Mouse (Mus musculus): ENCODE results near the gene Vrk1. TPM values are rescaled to one million over a fixed set of nuclear protein-coding genes. Genes with fewer than 3 reads are reported as not detected.
A peak's percentile ranks its signal among the peaks of the same experiment; 100 is the strongest.

Gene Vrk1
- total and polyA plus RNA-seq, 3 experiments, result 87.0 to 144 (median 101) TPM

DNA sequence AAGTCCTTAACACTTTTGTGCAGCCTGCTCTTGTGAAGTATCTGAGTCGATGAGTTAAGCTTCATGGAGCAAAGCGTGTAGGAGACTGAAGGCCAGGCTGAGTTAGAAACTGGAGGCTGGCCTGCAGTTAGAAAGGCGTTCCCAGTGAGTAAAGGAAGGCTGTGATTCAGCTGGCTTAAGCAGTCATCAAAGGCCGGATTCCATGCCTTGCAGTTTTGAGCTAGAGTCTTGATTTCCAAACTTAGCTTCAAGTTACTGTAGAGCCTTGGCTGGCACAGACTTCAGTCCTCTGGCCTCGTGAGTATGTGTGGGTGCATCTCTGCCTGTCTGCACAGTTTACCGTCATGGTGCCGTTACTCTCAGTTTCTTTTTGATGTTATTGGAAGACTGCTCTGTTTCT lies 42.2 kb downstream of the Vrk1 start:
- Histone ChIP-seq H3K79me2 (ENCODE audit: control insufficient read depth, insufficient read depth, low read length, poor library complexity) (0 out of 2 replicates have a peak, but pooled peaks cover 2% of the 10 kb centered on the region), H3K36me3 (ENCODE audit: control insufficient read depth in 1 of 2, insufficient read depth in 2 of 2, low read length in 2 of 2) (peaks cover 0 to 21% of the 10 kb centered on the region in 2 experiments; a peak in 2 of 4 replicates), H3K4me1 (ENCODE audit: control insufficient read depth in 1 of 2, insufficient read depth in 2 of 2, low read length in 2 of 2) (no peaks in the 10 kb centered on the region), H3K27ac (ENCODE audit: control insufficient read depth, low read depth, low read length) (no peak overlapping the region), H3K27me3 (ENCODE audit: control insufficient read depth in 1 of 2, insufficient read depth in 2 of 2, low read length in 2 of 2) (no peaks in the 10 kb centered on the region), H3K9me3 (replicated peaks; ENCODE audit: insufficient read depth, low read length) (no peaks in the 10 kb centered on the region), H3K9ac (ENCODE audit: control insufficient read depth, low read depth, low read length, poor library complexity, severe bottlenecking) (no peak overlapping the region), H3K4me3 (ENCODE audit: control insufficient read depth in 1 of 2, insufficient read depth in 1 of 2, low read depth in 2 of 2, low read length in 2 of 2) (no peak overlapping the region)
- no peak for DNase-seq (ENCODE audit: low read depth, low spot score)
- no peak for TF ChIP-seq RCOR1 (IDR thresholded peaks at IDR 0.05; ENCODE audit: low read depth, low read length)
- TF ChIP-seq RAD21 (IDR thresholded peaks at IDR 0.05; ENCODE audit: low read depth, low read length), result no peak
- no peak for TF ChIP-seq SMC3 (IDR thresholded peaks at IDR 0.05; ENCODE audit: low read depth, low read length)
- no peak for TF ChIP-seq POLR2AphosphoS5 (IDR thresholded peaks at IDR 0.05; ENCODE audit: borderline replicate concordance, low read depth, low read length)
- no peak for TF ChIP-seq MYC (IDR thresholded peaks at IDR 0.05; ENCODE audit: low read depth, low read length)
- no peak for TF ChIP-seq POLR2A (IDR thresholded peaks at IDR 0.05; ENCODE audit: control insufficient read depth in 1 of 2, insufficient read depth in 1 of 2, low read depth in 1 of 2, low read length in 2 of 2, poor library complexity in 1 of 2)
- TF ChIP-seq CHD2 (IDR thresholded peaks at IDR 0.05; ENCODE audit: low read length), result no peak

DNA sequence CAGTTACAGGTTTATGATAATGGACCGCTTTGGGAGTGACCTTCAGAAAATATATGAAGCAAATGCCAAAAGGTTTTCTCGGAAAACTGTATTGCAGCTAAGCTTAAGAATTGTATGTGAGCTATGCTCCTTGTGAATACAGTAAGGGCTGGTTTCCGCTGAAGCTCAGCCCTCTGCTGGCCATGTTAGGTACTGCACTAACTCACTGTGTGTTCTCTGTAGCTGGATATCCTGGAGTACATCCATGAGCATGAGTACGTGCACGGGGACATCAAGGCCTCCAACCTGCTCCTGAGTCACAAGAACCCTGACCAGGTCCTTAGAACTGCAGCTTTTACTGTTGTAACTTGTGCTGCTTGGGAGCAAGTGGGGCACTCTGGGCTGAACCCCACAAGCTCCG lies 45.8 kb downstream of the Vrk1 start:
- Histone ChIP-seq H3K27ac (ENCODE audit: control insufficient read depth, low read depth, low read length) (no peak overlapping the region), H3K27me3 (ENCODE audit: control insufficient read depth in 1 of 2, insufficient read depth in 2 of 2, low read length in 2 of 2) (no peaks in the 10 kb centered on the region), H3K36me3 (ENCODE audit: control insufficient read depth in 1 of 2, insufficient read depth in 2 of 2, low read length in 2 of 2) (peaks cover 0 to 20% of the 10 kb centered on the region in 2 experiments; a peak in 2 of 4 replicates)

DNA sequence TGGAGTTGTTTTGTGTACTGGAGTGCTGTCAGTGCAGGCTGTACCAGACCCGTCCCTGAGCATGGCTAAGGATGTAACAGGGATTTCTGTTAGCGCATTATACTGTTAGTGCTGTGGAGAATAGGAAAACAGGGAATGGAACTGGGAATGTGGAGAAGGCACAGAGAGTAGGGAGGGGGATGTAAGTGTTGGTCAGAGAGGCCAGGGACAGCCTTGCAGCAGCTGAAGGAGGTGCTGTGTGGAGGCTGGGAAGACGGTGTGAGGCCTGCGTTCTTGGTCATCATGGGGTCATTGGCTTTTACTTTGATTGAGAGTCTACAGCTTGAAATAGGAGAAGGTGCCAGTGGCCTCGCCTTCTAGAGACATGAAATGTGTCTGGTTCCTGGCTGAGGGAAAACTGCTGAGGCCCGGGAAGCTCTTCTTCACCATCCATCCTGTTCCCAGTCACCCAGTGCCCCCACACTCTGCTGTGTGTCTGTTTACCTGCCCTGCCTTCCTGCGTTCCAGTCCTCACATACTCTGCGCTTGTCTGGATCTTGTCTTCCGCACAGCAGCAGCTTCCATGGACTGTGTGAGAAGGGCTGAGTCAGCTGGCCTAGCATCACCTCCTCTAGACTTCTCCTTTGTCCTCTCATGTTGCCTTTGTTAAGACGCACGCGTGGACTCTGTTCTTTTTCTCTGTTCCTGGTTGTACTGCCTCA lies 50.0 kb downstream of the Vrk1 start:
- no peak overlapping the region for H3K27ac ChIP-seq (ENCODE audit: control insufficient read depth, low read depth, low read length)
- H3K9ac ChIP-seq (ENCODE audit: control insufficient read depth, low read depth, low read length, poor library complexity, severe bottlenecking), result no peak overlapping the region
- H3K4me1 ChIP-seq (ENCODE audit: control insufficient read depth in 1 of 2, insufficient read depth in 2 of 2, low read length in 2 of 2), result no peaks in the 10 kb centered on the region
- H3K36me3 ChIP-seq (ENCODE audit: control insufficient read depth in 1 of 2, insufficient read depth in 2 of 2, low read length in 2 of 2), result peaks cover 0 to 28% of the 10 kb centered on the region in 2 experiments; a peak in 2 of 4 replicates
- TF ChIP-seq EP300 (IDR thresholded peaks at IDR 0.05; ENCODE audit: low read depth in 1 of 2, low read length in 2 of 2) (no peak), SIN3A (IDR thresholded peaks at IDR 0.05; ENCODE audit: low read length) (no peak), CHD2 (IDR thresholded peaks at IDR 0.05; ENCODE audit: low read length) (no peak), MEF2A (IDR thresholded peaks at IDR 0.05; ENCODE audit: extremely low read depth, insufficient replicate concordance, low read depth, low read length, poor library complexity, severe bottlenecking) (no peak), KAT2A (conservative IDR thresholded peaks at IDR 0.05; ENCODE audit: low read depth, low read length) (no peak), ZC3H11A (IDR thresholded peaks at IDR 0.05; ENCODE audit: low read depth, low read length) (no peak), NRF1 (IDR thresholded peaks at IDR 0.05; ENCODE audit: insufficient read depth, low read depth, low read length, poor library complexity, severe bottlenecking) (no peak), MXI1 (IDR thresholded peaks at IDR 0.05; ENCODE audit: low read depth, low read length) (no peak), MAFK (IDR thresholded peaks at IDR 0.05; ENCODE audit: borderline replicate concordance, low read depth, low read length) (no peak), SMC3 (IDR thresholded peaks at IDR 0.05; ENCODE audit: low read depth, low read length) (no peak), RAD21 (IDR thresholded peaks at IDR 0.05; ENCODE audit: low read depth, low read length) (no peak)
- H3K79me2 ChIP-seq (ENCODE audit: control insufficient read depth, insufficient read depth, low read length, poor library complexity), result no peaks in the 10 kb centered on the region
- H3K27me3 ChIP-seq (ENCODE audit: control insufficient read depth in 1 of 2, insufficient read depth in 2 of 2, low read length in 2 of 2), result no peaks in the 10 kb centered on the region
- DNase-seq (ENCODE audit: low read depth, low spot score), result no peak
- H3K9me3 ChIP-seq (replicated peaks; ENCODE audit: insufficient read depth, low read length), result no peaks in the 10 kb centered on the region
- H3K4me3 ChIP-seq (ENCODE audit: control insufficient read depth in 1 of 2, insufficient read depth in 1 of 2, low read depth in 2 of 2, low read length in 2 of 2), result no peak overlapping the region

More for the DNA sequence above, 45.8 kb downstream of the Vrk1 start:
- Histone ChIP-seq H3K4me1 (ENCODE audit: control insufficient read depth in 1 of 2, insufficient read depth in 2 of 2, low read length in 2 of 2) (no peaks in the 10 kb centered on the region), H3K9ac (ENCODE audit: control insufficient read depth, low read depth, low read length, poor library complexity, severe bottlenecking) (no peak overlapping the region), H3K79me2 (ENCODE audit: control insufficient read depth, insufficient read depth, low read length, poor library complexity) (no peaks in the 10 kb centered on the region), H3K4me3 (ENCODE audit: control insufficient read depth in 1 of 2, insufficient read depth in 1 of 2, low read depth in 2 of 2, low read length in 2 of 2) (no peak overlapping the region), H3K9me3 (replicated peaks; ENCODE audit: insufficient read depth, low read length) (no peaks in the 10 kb centered on the region)
- TF ChIP-seq ZC3H11A (IDR thresholded peaks at IDR 0.05; ENCODE audit: low read depth, low read length) (peak; percentile 66), CTCF (IDR thresholded peaks at IDR 0.05 in 2 of 3, conservative IDR thresholded peaks at IDR 0.05 in 1 of 3; ENCODE audit: control insufficient read depth in 1 of 3, insufficient read depth in 1 of 3, low read depth in 2 of 3, low read length in 3 of 3, poor library complexity in 1 of 3, severe bottlenecking in 1 of 3) (peak; percentile 75 to 99 (median 79)), SMC3 (IDR thresholded peaks at IDR 0.05; ENCODE audit: low read depth, low read length) (peak; percentile 91), ZNF384 (IDR thresholded peaks at IDR 0.05; ENCODE audit: low read depth, low read length) (no peak), RAD21 (IDR thresholded peaks at IDR 0.05; ENCODE audit: low read depth, low read length) (peak; percentile 66), MEF2A (IDR thresholded peaks at IDR 0.05; ENCODE audit: extremely low read depth, insufficient replicate concordance, low read depth, low read length, poor library complexity, severe bottlenecking) (no peak), EP300 (IDR thresholded peaks at IDR 0.05; ENCODE audit: low read depth in 1 of 2, low read length in 2 of 2) (no peak), NRF1 (IDR thresholded peaks at IDR 0.05; ENCODE audit: insufficient read depth, low read depth, low read length, poor library complexity, severe bottlenecking) (no peak), MAZ (IDR thresholded peaks at IDR 0.05; ENCODE audit: low read depth, low read length) (peak; percentile 29; the same call in 1 of the 2 replicates)
- DNase-seq (ENCODE audit: low read depth, low spot score), result peak; percentile 82
